Mouse (Mus musculus): Measurements from ENCODE around the gene H3f3b. TPM values are rescaled to one million over a fixed set of nuclear protein-coding genes. Genes with fewer than 3 reads are reported as not detected.
A peak's percentile ranks its signal among the peaks of the same experiment; 100 is the strongest.

The H3f3b gene
- polyA plus RNA-seq, 1 experiment from 2014 or later = 1,618 TPM

- Histone ChIP-seq H3K4me2 (replicated peaks) (no peak overlapping the region), H3K4me3 (replicated peaks) (no peak overlapping the region), H3K27ac (no peak overlapping the region), H3K4me1 (replicated peaks) (no peaks in the 10 kb centered on the region), H3K9me3 (no peaks in the 10 kb centered on the region), H3K36me3 (peaks cover 18% of the 10 kb centered on the region; the same call in 1 of the 2 replicates), H3K27me3 (replicated peaks) (no peaks in the 10 kb centered on the region), H3K9ac (no peak overlapping the region)
- no peak for ATAC-seq
- WGBS = 99% methylated on average over 2 of the region's 2 CpGs
Measured at GRCm38 (mm10) chr11:116041833-116042232, 14.1 kb upstream of the H3f3b start.

- H3K36me3 ChIP-seq = peaks cover 14% of the 10 kb centered on the region; the same call in 1 of the 2 replicates
- no peak overlapping the region for H3K9ac ChIP-seq
- no peak for ATAC-seq
- no peak overlapping the region for H3K4me3 ChIP-seq (replicated peaks)
- 87% methylated on average over 6 of the region's 6 CpGs for WGBS
- H3K4me2 ChIP-seq (replicated peaks) = no peak overlapping the region
- H3K9me3 ChIP-seq = no peaks in the 10 kb centered on the region
- H3K27me3 ChIP-seq (replicated peaks) = no peaks in the 10 kb centered on the region
- no peaks in the 10 kb centered on the region for H3K4me1 ChIP-seq (replicated peaks)
- no peak overlapping the region for H3K27ac ChIP-seq
Measured at GRCm38 (mm10) chr11:116040593-116040992, 12.8 kb upstream of the H3f3b start.

GRCm38 (mm10) chr11:116037826-116038225 is 10.1 kb upstream of the H3f3b start:
- Histone ChIP-seq H3K27ac (no peak overlapping the region), H3K4me3 (replicated peaks) (no peak overlapping the region), H3K9me3 (no peaks in the 10 kb centered on the region), H3K9ac (no peak overlapping the region), H3K27me3 (replicated peaks) (no peaks in the 10 kb centered on the region), H3K4me1 (replicated peaks) (peaks cover under 1% of the 10 kb centered on the region; the same call in 1 of the 2 replicates), H3K4me2 (replicated peaks) (no peak overlapping the region), H3K36me3 (peaks cover 12% of the 10 kb centered on the region; the same call in 1 of the 2 replicates)
- WGBS = 88% methylated on average over 9 of the region's 9 CpGs
- no peak for ATAC-seq

- WGBS = 84% methylated on average over 3 of the region's 3 CpGs
- Histone ChIP-seq H3K27me3 (replicated peaks) (no peaks in the 10 kb centered on the region), H3K9me3 (no peaks in the 10 kb centered on the region), H3K9ac (no peak overlapping the region), H3K36me3 (peaks cover 13% of the 10 kb centered on the region; the same call in 1 of the 2 replicates), H3K4me3 (replicated peaks) (no peak overlapping the region), H3K4me1 (replicated peaks) (peaks cover 4% of the 10 kb centered on the region; the same call in 1 of the 2 replicates), H3K4me2 (replicated peaks) (no peak overlapping the region), H3K27ac (no peak overlapping the region)
- no peak for ATAC-seq
Measured at GRCm38 (mm10) chr11:116036671-116037070, 8.9 kb upstream of the H3f3b start.

GRCm38 (mm10) chr11:116034584-116034983 is 6.8 kb upstream of the H3f3b start:
- no peaks in the 10 kb centered on the region for H3K27me3 ChIP-seq (replicated peaks)
- H3K9me3 ChIP-seq = no peaks in the 10 kb centered on the region
- peaks cover 10% of the 10 kb centered on the region; the same call in 1 of the 2 replicates for H3K4me1 ChIP-seq (replicated peaks)
- H3K4me3 ChIP-seq (replicated peaks) = no peak overlapping the region
- WGBS = 92% methylated on average over 6 of the region's 6 CpGs
- no peak overlapping the region for H3K9ac ChIP-seq
- ATAC-seq = no peak
- no peak overlapping the region for H3K4me2 ChIP-seq (replicated peaks)
- H3K36me3 ChIP-seq = peaks cover 4% of the 10 kb centered on the region; the same call in 1 of the 2 replicates
- no peak overlapping the region for H3K27ac ChIP-seq

- Histone ChIP-seq H3K9ac (peak overlapping the region; percentile 91), H3K36me3 (peaks cover 4% of the 10 kb centered on the region; the same call in 1 of the 2 replicates), H3K4me3 (replicated peaks) (peak overlapping the region; percentile 79), H3K27me3 (replicated peaks) (no peaks in the 10 kb centered on the region), H3K27ac (peak overlapping the region; percentile 100), H3K4me2 (replicated peaks) (peak overlapping the region; percentile 85), H3K9me3 (no peaks in the 10 kb centered on the region), H3K4me1 (replicated peaks) (peaks cover 10% of the 10 kb centered on the region; the same call in 1 of the 2 replicates)
- peak; percentile 34 for ATAC-seq
- 23% methylated on average over 14 of the region's 14 CpGs for WGBS
Measured at GRCm38 (mm10) chr11:116030898-116031845, 3.4 kb upstream of the H3f3b start.

GRCm38 (mm10) chr11:116030088-116030897 is 2.5 kb upstream of the H3f3b start, which contains the start of gene Unk:
Unk (plus strand) TSS chr11:116030322.
- Histone ChIP-seq H3K4me3 (replicated peaks) (peak within 1 kb of the TSS; percentile 79), H3K9me3 (no peaks in the 10 kb centered on the region), H3K27me3 (replicated peaks) (no peaks in the 10 kb centered on the region), H3K4me1 (replicated peaks) (peaks cover 10% of the 10 kb centered on the region; the same call in 1 of the 2 replicates), H3K27ac (peak within 1 kb of the TSS; percentile 100), H3K36me3 (peaks cover 4% of the 10 kb centered on the region; the same call in 1 of the 2 replicates), H3K4me2 (replicated peaks) (peak within 1 kb of the TSS; percentile 85), H3K9ac (peak within 1 kb of the TSS; percentile 91)
- ATAC-seq = peak; percentile 96
- WGBS = under 1% methylated on average over 67 of the region's 67 CpGs

- Histone ChIP-seq H3K27me3 (replicated peaks) (no peaks in the 10 kb centered on the region), H3K4me2 (replicated peaks) (peak overlapping the region; percentile 68), H3K9ac (peak overlapping the region; percentile 28; the same call in 1 of the 2 replicates), H3K27ac (peak overlapping the region; percentile 48), H3K9me3 (no peaks in the 10 kb centered on the region), H3K36me3 (peaks cover 4% of the 10 kb centered on the region; the same call in 1 of the 2 replicates), H3K4me1 (replicated peaks) (peaks cover 10% of the 10 kb centered on the region; the same call in 1 of the 2 replicates), H3K4me3 (replicated peaks) (peak overlapping the region; percentile 79)
- WGBS = 75% methylated on average over 6 of the region's 6 CpGs
- no peak for ATAC-seq
Measured at GRCm38 (mm10) chr11:116029086-116029865, 1.5 kb upstream of the H3f3b start.

- peaks cover 10% of the 10 kb centered on the region; the same call in 1 of the 2 replicates for H3K4me1 ChIP-seq (replicated peaks)
- no peak overlapping the region for H3K4me2 ChIP-seq (replicated peaks)
- H3K27ac ChIP-seq = no peak overlapping the region
- H3K27me3 ChIP-seq (replicated peaks) = no peaks in the 10 kb centered on the region
- H3K9ac ChIP-seq = no peak overlapping the region
- 81% methylated on average over 9 of the region's 9 CpGs for WGBS
- peaks cover 4% of the 10 kb centered on the region; the same call in 1 of the 2 replicates for H3K36me3 ChIP-seq
- no peak for ATAC-seq
- H3K4me3 ChIP-seq (replicated peaks) = no peak overlapping the region
- no peaks in the 10 kb centered on the region for H3K9me3 ChIP-seq
Measured at GRCm38 (mm10) chr11:116028177-116028865, 559 bp upstream of the H3f3b start.

GRCm38 (mm10) chr11:116025056-116025845 is 2.5 kb downstream of the H3f3b start:
- 86% methylated on average over 3 of the region's 3 CpGs for WGBS
- Histone ChIP-seq H3K36me3 (peaks cover 4% of the 10 kb centered on the region), H3K27me3 (replicated peaks) (no peaks in the 10 kb centered on the region), H3K9me3 (no peaks in the 10 kb centered on the region), H3K9ac (no peak overlapping the region), H3K4me1 (replicated peaks) (0 out of 2 replicates have a peak, but pooled peaks cover 3% of the 10 kb centered on the region), H3K27ac (no peak overlapping the region), H3K4me3 (replicated peaks) (no peak overlapping the region), H3K4me2 (replicated peaks) (no peak overlapping the region)
- ATAC-seq = no peak

Data from intestine, embryonic 15.5 days (tissue).